In genomic region chr17:11093321-11093720, GRCm38 (mm10) we compare ENCODE assay signal across 16 mouse cellular contexts.
DNase-seq lines count a peak whose midpoint lies in the region; ATAC-seq lines count a peak whose summit lies in the region.
"Had no signal": no experiment of that assay in that cellular context is flagged by ENCODE, and none has a peak within 500 bp of the region (broad histone marks: within the 10 kb centered on the region; RNA-seq: fewer than 3 reads in every experiment).

No protein-coding gene starts in this region.

- no peak for ATAC-seq in forebrain, embryonic 11.5 days (replicated peaks; ENCODE audit: low FRiP score)
- ATAC-seq in midbrain, embryonic 11.5 days (ENCODE audit: low FRiP score): no peak; the same call in 1 of the 2 replicates
- no peak for ATAC-seq in midbrain, embryonic 16.5 days
- ATAC-seq in limb, embryonic 11.5 days (ENCODE audit: insufficient number of reproducible peaks, low FRiP score, low TSS enrichment, low read depth): no peak; the same call in 1 of the 2 replicates

- DNase-seq in forebrain, embryonic 10.5 days (ENCODE audit: extremely low spot score, low spot score): no peak
- DNase-seq in forebrain, embryonic 11.5 days (ENCODE audit: low spot score): no peak
- DNase-seq in midbrain, embryonic 11.5 days (ENCODE audit: low spot score, missing footprints): no peak
- DNase-seq in limb, embryonic 11.5 days (ENCODE audit: low spot score): no peak
- no peak for DNase-seq in liver
- no peak for DNase-seq in adrenal gland, postnatal 25 days
- DNase-seq: cerebellum, adult 8-10 months; right cerebral cortex, postnatal 25 days; thymus, postnatal 14 days had no signal

- H3K4me3 ChIP-seq in forebrain, embryonic 10.5 days: no peak overlapping the region
- H3K4me3 ChIP-seq in forebrain, embryonic 11.5 days (ENCODE audit: low read depth, low read length): no peak overlapping the region
- no peak overlapping the region for H3K4me3 ChIP-seq in midbrain, embryonic 11.5 days (ENCODE audit: low read depth, low read length)
- H3K4me3 ChIP-seq in midbrain, embryonic 16.5 days (ENCODE audit: low read depth, low read length): no peak overlapping the region
- H3K4me3 ChIP-seq in limb, embryonic 11.5 days (ENCODE audit: low read depth, low read length): no peak overlapping the region
- H3K4me3 ChIP-seq: embryonic facial prominence, embryonic 15.5 days; heart, adult 2 months; heart, embryonic 15.5 days; limb, embryonic 15.5 days; neural tube, embryonic 13.5 days had no signal

- no peaks in the 10 kb centered on the region for H3K27me3 ChIP-seq in forebrain, embryonic 10.5 days (ENCODE audit: poor library complexity, severe bottlenecking)
- H3K27me3 ChIP-seq in forebrain, embryonic 11.5 days (ENCODE audit: control insufficient read depth, insufficient read depth, low read length): no peaks in the 10 kb centered on the region
- no peaks in the 10 kb centered on the region for H3K27me3 ChIP-seq in midbrain, embryonic 11.5 days (ENCODE audit: control insufficient read depth, insufficient read depth, low read length)
- H3K27me3 ChIP-seq in midbrain, embryonic 16.5 days (ENCODE audit: control insufficient read depth, insufficient read depth, low read depth, low read length): no peaks in the 10 kb centered on the region
- H3K27me3 ChIP-seq in limb, embryonic 11.5 days (ENCODE audit: control insufficient read depth, insufficient read depth, low read length): no peaks in the 10 kb centered on the region
- H3K27me3 ChIP-seq: CH12.LX; heart, embryonic 15.5 days; limb, embryonic 15.5 days; neural tube, embryonic 13.5 days had no signal

- H3K4me1 ChIP-seq in forebrain, embryonic 10.5 days: peaks cover 10% of the 10 kb centered on the region
- no peaks in the 10 kb centered on the region for H3K4me1 ChIP-seq in forebrain, embryonic 11.5 days (replicated peaks; ENCODE audit: control insufficient read depth, insufficient read depth, low read length)
- H3K4me1 ChIP-seq in midbrain, embryonic 11.5 days (ENCODE audit: control insufficient read depth, insufficient read depth, low read length): peaks cover 3% of the 10 kb centered on the region; the same call in 1 of the 2 replicates
- no peaks in the 10 kb centered on the region; the same call in 1 of the 2 replicates for H3K4me1 ChIP-seq in midbrain, embryonic 16.5 days (ENCODE audit: control insufficient read depth, insufficient read depth, low read length)
- H3K4me1 ChIP-seq in limb, embryonic 11.5 days (ENCODE audit: control insufficient read depth, insufficient read depth, low read length): 0 out of 2 replicates have a peak, but pooled peaks cover 2% of the 10 kb centered on the region
- H3K4me1 ChIP-seq: heart, embryonic 15.5 days; limb, embryonic 15.5 days had no signal

- peak overlapping the region; percentile 75 for H3K27ac ChIP-seq in forebrain, embryonic 10.5 days
- H3K27ac ChIP-seq in forebrain, embryonic 11.5 days (ENCODE audit: low read depth, low read length): no peak overlapping the region
- peak overlapping the region; percentile 35 for H3K27ac ChIP-seq in midbrain, embryonic 11.5 days (ENCODE audit: low read depth, low read length)
- no peak overlapping the region for H3K27ac ChIP-seq in midbrain, embryonic 16.5 days (ENCODE audit: low read length)
- 0 out of 2 replicates have a peak overlapping the region, but pooled peaks have one; percentile 47 for H3K27ac ChIP-seq in limb, embryonic 11.5 days (replicated peaks; ENCODE audit: low read depth, low read length)
- H3K27ac ChIP-seq: embryonic facial prominence, embryonic 15.5 days; heart, adult 2 months; heart, embryonic 15.5 days; limb, embryonic 15.5 days; neural tube, embryonic 13.5 days had no signal

- no peak overlapping the region for H3K9ac ChIP-seq in forebrain, embryonic 11.5 days (ENCODE audit: low read length)
- H3K9ac ChIP-seq in midbrain, embryonic 11.5 days (ENCODE audit: low read length): no peak overlapping the region
- no peak overlapping the region for H3K9ac ChIP-seq in midbrain, embryonic 16.5 days (ENCODE audit: low read depth, low read length)
- no peak overlapping the region for H3K9ac ChIP-seq in limb, embryonic 11.5 days (ENCODE audit: low read length)
- H3K9ac ChIP-seq: embryonic facial prominence, embryonic 15.5 days; heart, embryonic 15.5 days; limb, embryonic 15.5 days; neural tube, embryonic 13.5 days had no signal

- 40% methylated on average over 3 of the region's 3 CpGs for WGBS in forebrain, embryonic 10.5 days
- 38% methylated on average over 3 of the region's 3 CpGs for WGBS in forebrain, embryonic 11.5 days
- 35% methylated on average over 3 of the region's 3 CpGs for WGBS in midbrain, embryonic 11.5 days
- 40% methylated on average over 3 of the region's 3 CpGs for WGBS in midbrain, embryonic 16.5 days
- WGBS in limb, embryonic 11.5 days: 50% methylated on average over 3 of the region's 3 CpGs

- no peaks in the 10 kb centered on the region for H3K36me3 ChIP-seq in forebrain, embryonic 10.5 days (replicated peaks)
- no peaks in the 10 kb centered on the region for H3K36me3 ChIP-seq in forebrain, embryonic 11.5 days (ENCODE audit: control insufficient read depth, insufficient read depth, low read length)
- no peaks in the 10 kb centered on the region for H3K36me3 ChIP-seq in midbrain, embryonic 11.5 days (ENCODE audit: control insufficient read depth, insufficient read depth, low read length)
- no peaks in the 10 kb centered on the region for H3K36me3 ChIP-seq in midbrain, embryonic 16.5 days (ENCODE audit: control insufficient read depth, insufficient read depth, low read length)
- no peaks in the 10 kb centered on the region for H3K36me3 ChIP-seq in limb, embryonic 11.5 days (ENCODE audit: control insufficient read depth, insufficient read depth, low read length)
- H3K36me3 ChIP-seq: embryonic facial prominence, embryonic 15.5 days; heart, embryonic 15.5 days; limb, embryonic 15.5 days; neural tube, embryonic 13.5 days had no signal

- no peak overlapping the region for H3K4me2 ChIP-seq in forebrain, embryonic 11.5 days (ENCODE audit: low read depth, low read length, severe bottlenecking)
- H3K4me2 ChIP-seq in midbrain, embryonic 11.5 days: no peak overlapping the region
- H3K4me2 ChIP-seq in midbrain, embryonic 16.5 days (ENCODE audit: low read length): no peak overlapping the region
- H3K4me2 ChIP-seq in limb, embryonic 11.5 days (ENCODE audit: low read depth, severe bottlenecking): no peak overlapping the region
- H3K4me2 ChIP-seq: embryonic facial prominence, embryonic 15.5 days; heart, embryonic 15.5 days; limb, embryonic 15.5 days; neural tube, embryonic 13.5 days had no signal

- H3K9me3 ChIP-seq in forebrain, embryonic 10.5 days: peaks cover 6% of the 10 kb centered on the region; the same call in 1 of the 2 replicates
- no peaks in the 10 kb centered on the region for H3K9me3 ChIP-seq in forebrain, embryonic 11.5 days (ENCODE audit: control insufficient read depth, low read length)
- peaks cover 5% of the 10 kb centered on the region; the same call in 1 of the 2 replicates for H3K9me3 ChIP-seq in midbrain, embryonic 11.5 days (ENCODE audit: control insufficient read depth, low read length)
- peaks cover 3% of the 10 kb centered on the region for H3K9me3 ChIP-seq in midbrain, embryonic 16.5 days (replicated peaks; ENCODE audit: control insufficient read depth, low read length, poor library complexity, severe bottlenecking)
- H3K9me3 ChIP-seq in limb, embryonic 11.5 days (ENCODE audit: control insufficient read depth, low read length): no peaks in the 10 kb centered on the region
- H3K9me3 ChIP-seq: embryonic facial prominence, embryonic 15.5 days; heart, embryonic 15.5 days; limb, embryonic 15.5 days had no signal

Comparison
In these comparisons a context has a peak if more than half of its experiments do, and no peak if none do; other contexts are left out.
1. H3K27ac ChIP-seq: peak in forebrain, embryonic 10.5 days (single experiment), midbrain, embryonic 11.5 days (single experiment) and limb, embryonic 11.5 days (single experiment); none in forebrain, embryonic 11.5 days (single experiment) and midbrain, embryonic 16.5 days (single experiment).